Mouse (Mus musculus): Measurements from ENCODE around the gene Nae1. TPM values are rescaled to one million over a fixed set of nuclear protein-coding genes. Genes with fewer than 3 reads are reported as not detected.

Gene Nae1
- polyA plus RNA-seq, 1 experiment from 2014 or later = 119 TPM

DNA sequence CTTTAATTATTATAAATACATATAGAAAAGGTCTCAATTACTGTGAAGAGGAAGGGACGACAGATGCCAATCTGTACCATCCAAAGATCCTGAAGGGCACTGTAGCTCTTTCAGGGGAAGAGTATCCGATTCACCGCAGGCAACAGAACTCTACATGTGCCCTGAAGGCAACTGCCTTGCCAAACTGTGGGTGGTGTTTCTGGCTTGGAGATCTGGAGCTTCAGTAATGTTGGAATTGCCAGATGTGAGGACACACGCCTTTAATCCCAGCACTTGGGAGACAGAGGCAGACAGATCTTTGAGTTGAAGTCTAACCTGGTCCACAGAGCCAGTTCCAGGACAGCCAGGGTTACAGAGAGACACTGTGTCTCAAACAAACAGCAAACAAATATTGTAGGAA, 4.5 kb upstream of the Nae1 start:
- ATAC-seq (ENCODE audit: insufficient read depth, low FRiP score, low TSS enrichment) (no peak), DNase-seq (ENCODE audit: low spot score) (no peak)
- Histone ChIP-seq H3K36me3 (ENCODE audit: control insufficient read depth, insufficient read depth, low read length) (no peaks in the 10 kb centered on the region), H3K27me3 (ENCODE audit: control insufficient read depth, insufficient read depth, low read length) (peaks cover 45% of the 10 kb centered on the region), H3K9ac (ENCODE audit: low read length) (no peak overlapping the region), H3K4me2 (ENCODE audit: low read depth) (no peak overlapping the region), H3K4me3 (ENCODE audit: low read depth, low read length) (no peak overlapping the region), H3K27ac (ENCODE audit: low read depth, low read length) (no peak overlapping the region), H3K9me3 (ENCODE audit: control insufficient read depth, low read length) (no peaks in the 10 kb centered on the region), H3K4me1 (ENCODE audit: control insufficient read depth, insufficient read depth, low read length) (peaks cover 6% of the 10 kb centered on the region; the same call in 1 of the 2 replicates)
- WGBS = 79% methylated on average over 4 of the region's 4 CpGs

DNA sequence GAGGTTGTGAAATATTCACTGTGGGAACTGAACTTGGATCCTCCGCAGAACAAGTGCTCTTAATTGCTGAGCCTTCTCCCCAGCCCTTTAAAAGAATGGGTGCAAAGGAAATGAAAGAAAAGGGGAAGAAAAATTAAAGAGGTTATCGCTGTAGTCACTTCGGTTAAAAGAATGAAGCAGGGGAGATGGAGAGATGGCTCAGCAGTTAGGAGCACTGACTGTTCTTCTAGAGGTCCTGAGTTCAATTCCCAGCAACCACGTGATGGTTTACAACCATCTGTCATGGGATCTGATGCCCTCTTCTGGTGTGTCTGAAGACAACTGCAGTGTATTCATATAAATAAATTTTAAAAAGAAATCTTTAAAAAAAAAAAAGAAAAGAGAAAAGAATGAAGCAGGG, 1.6 kb upstream of the Nae1 start:
- DNase-seq (ENCODE audit: low spot score) = no peak
- H3K27me3 ChIP-seq (ENCODE audit: control insufficient read depth, insufficient read depth, low read length) = peaks cover 18% of the 10 kb centered on the region
- H3K4me1 ChIP-seq (ENCODE audit: control insufficient read depth, insufficient read depth, low read length) = peaks cover 9% of the 10 kb centered on the region
- WGBS = 83% methylated on average over 4 of the region's 4 CpGs
- no peak overlapping the region for H3K4me3 ChIP-seq (ENCODE audit: low read depth, low read length)
- ATAC-seq (ENCODE audit: insufficient read depth, low FRiP score, low TSS enrichment) = no peak
- no peaks in the 10 kb centered on the region for H3K36me3 ChIP-seq (ENCODE audit: control insufficient read depth, insufficient read depth, low read length)
- no peak overlapping the region for H3K4me2 ChIP-seq (ENCODE audit: low read depth)
- H3K27ac ChIP-seq (ENCODE audit: low read depth, low read length) = no peak overlapping the region
- H3K9ac ChIP-seq (ENCODE audit: low read length) = no peak overlapping the region
- H3K9me3 ChIP-seq (ENCODE audit: control insufficient read depth, low read length) = no peaks in the 10 kb centered on the region

GRCm38 (mm10) chr8:104535378-104535777, 941 bp upstream of the Nae1 start:
- WGBS = 30% methylated on average over 7 of the region's 7 CpGs
- Histone ChIP-seq H3K4me1 (ENCODE audit: control insufficient read depth, insufficient read depth, low read length) (peaks cover 9% of the 10 kb centered on the region), H3K27ac (ENCODE audit: low read depth, low read length) (no peak overlapping the region), H3K9ac (ENCODE audit: low read length) (no peak overlapping the region), H3K9me3 (ENCODE audit: control insufficient read depth, low read length) (no peaks in the 10 kb centered on the region), H3K27me3 (ENCODE audit: control insufficient read depth, insufficient read depth, low read length) (peaks cover 12% of the 10 kb centered on the region), H3K36me3 (ENCODE audit: control insufficient read depth, insufficient read depth, low read length) (no peaks in the 10 kb centered on the region), H3K4me2 (ENCODE audit: low read depth) (peak overlapping the region; percentile 59; the same call in 1 of the 2 replicates), H3K4me3 (ENCODE audit: low read depth, low read length) (no peak overlapping the region)
- DNase-seq (ENCODE audit: low spot score) = no peak
- ATAC-seq (ENCODE audit: insufficient read depth, low FRiP score, low TSS enrichment) = no peak

DNA sequence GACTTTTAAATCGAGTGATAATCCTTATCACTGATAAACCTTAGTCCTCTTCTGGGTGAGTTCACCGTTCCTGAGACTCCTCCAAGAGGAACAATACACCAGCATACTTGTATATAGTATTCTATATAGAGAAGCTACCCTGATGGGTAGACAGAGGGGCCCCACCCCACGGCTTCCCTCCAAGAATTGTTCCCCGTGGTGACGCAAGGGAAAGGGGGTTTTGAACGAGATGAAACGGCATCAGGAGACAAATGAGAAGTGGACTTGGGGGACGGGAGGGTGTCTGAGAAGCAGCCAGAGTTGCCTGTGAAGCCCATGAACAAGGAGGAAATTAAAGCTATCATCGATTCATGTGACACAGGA, 323 bp upstream of the Nae1 start:
- H3K9me3 ChIP-seq (ENCODE audit: control insufficient read depth, low read length) = no peaks in the 10 kb centered on the region

GRCm38 (mm10) chr8:104533551-104533950, 886 bp downstream of the Nae1 start:
- ATAC-seq (ENCODE audit: insufficient read depth, low FRiP score, low TSS enrichment) (no peak), DNase-seq (ENCODE audit: low spot score) (no peak)
- WGBS = 25% methylated on average over 7 of the region's 7 CpGs
- no peaks in the 10 kb centered on the region for H3K36me3 ChIP-seq (ENCODE audit: control insufficient read depth, insufficient read depth, low read length)
- peaks cover 9% of the 10 kb centered on the region for H3K4me1 ChIP-seq (ENCODE audit: control insufficient read depth, insufficient read depth, low read length)
- H3K27ac ChIP-seq (ENCODE audit: low read depth, low read length) = no peak overlapping the region
- peak overlapping the region; percentile 95; the same call in 1 of the 2 replicates for H3K9ac ChIP-seq (ENCODE audit: low read length)
- H3K4me2 ChIP-seq (ENCODE audit: low read depth) = peak overlapping the region; percentile 50
- H3K4me3 ChIP-seq (ENCODE audit: low read depth, low read length) = peak overlapping the region; percentile 88
- H3K9me3 ChIP-seq (ENCODE audit: control insufficient read depth, low read length) = no peaks in the 10 kb centered on the region
- H3K27me3 ChIP-seq (ENCODE audit: control insufficient read depth, insufficient read depth, low read length) = no peaks in the 10 kb centered on the region

More for the DNA sequence above, 323 bp upstream of the Nae1 start:
- DNase-seq (ENCODE audit: low spot score) = no peak
- Histone ChIP-seq H3K4me2 (ENCODE audit: low read depth) (peak overlapping the region; percentile 59), H3K36me3 (ENCODE audit: control insufficient read depth, insufficient read depth, low read length) (no peaks in the 10 kb centered on the region), H3K4me3 (ENCODE audit: low read depth, low read length) (peak overlapping the region; percentile 88), H3K4me1 (ENCODE audit: control insufficient read depth, insufficient read depth, low read length) (peaks cover 9% of the 10 kb centered on the region), H3K27me3 (ENCODE audit: control insufficient read depth, insufficient read depth, low read length) (peaks cover 6% of the 10 kb centered on the region), H3K9ac (ENCODE audit: low read length) (peak overlapping the region; percentile 95), H3K27ac (ENCODE audit: low read depth, low read length) (no peak overlapping the region)
- WGBS = 14% methylated on average over 9 of the region's 9 CpGs
- ATAC-seq (ENCODE audit: insufficient read depth, low FRiP score, low TSS enrichment) = no peak; the same call in 1 of the 2 replicates

DNA sequence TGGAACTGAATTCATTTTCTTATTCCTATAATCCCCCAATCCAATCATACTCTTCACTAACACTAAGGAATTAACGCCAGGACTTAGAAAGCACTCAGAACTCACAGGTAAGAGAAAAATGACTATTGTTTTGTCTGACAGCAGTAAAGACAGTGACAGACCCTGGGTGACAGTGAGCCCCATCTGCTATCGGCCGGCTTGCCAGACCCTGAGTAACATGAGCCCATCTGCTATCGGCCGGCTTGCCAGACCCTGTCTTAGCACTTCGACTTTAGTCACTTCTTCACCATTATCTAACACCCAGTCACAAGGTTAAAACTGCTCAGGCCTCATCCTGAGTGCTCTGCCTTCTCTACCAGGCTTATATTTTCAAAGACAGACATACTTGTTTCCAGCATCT, 4.8 kb downstream of the Nae1 start:
- Histone ChIP-seq H3K27me3 (ENCODE audit: control insufficient read depth, insufficient read depth, low read length) (no peaks in the 10 kb centered on the region), H3K4me3 (ENCODE audit: low read depth, low read length) (no peak overlapping the region), H3K9ac (ENCODE audit: low read length) (no peak overlapping the region), H3K4me2 (ENCODE audit: low read depth) (no peak overlapping the region), H3K4me1 (ENCODE audit: control insufficient read depth, insufficient read depth, low read length) (peaks cover 3% of the 10 kb centered on the region), H3K9me3 (ENCODE audit: control insufficient read depth, low read length) (no peaks in the 10 kb centered on the region), H3K27ac (ENCODE audit: low read depth, low read length) (no peak overlapping the region), H3K36me3 (ENCODE audit: control insufficient read depth, insufficient read depth, low read length) (peaks cover 2% of the 10 kb centered on the region; the same call in 1 of the 2 replicates)
- 91% methylated on average over 6 of the region's 6 CpGs for WGBS
- no peak for ATAC-seq (ENCODE audit: insufficient read depth, low FRiP score, low TSS enrichment)
- DNase-seq (ENCODE audit: low spot score) = no peak

GRCm38 (mm10) chr8:104517872-104518271, 16.6 kb downstream of the Nae1 start:
- ATAC-seq (ENCODE audit: insufficient read depth, low FRiP score, low TSS enrichment) (no peak), DNase-seq (ENCODE audit: low spot score) (no peak)
- no peak overlapping the region for H3K4me2 ChIP-seq (ENCODE audit: low read depth)
- H3K9ac ChIP-seq (ENCODE audit: low read length) = no peak overlapping the region
- no peaks in the 10 kb centered on the region for H3K27me3 ChIP-seq (ENCODE audit: control insufficient read depth, insufficient read depth, low read length)
- 84% methylated on average over 5 of the region's 5 CpGs for WGBS
- H3K9me3 ChIP-seq (ENCODE audit: control insufficient read depth, low read length) = no peaks in the 10 kb centered on the region
- H3K27ac ChIP-seq (ENCODE audit: low read depth, low read length) = no peak overlapping the region
- H3K4me3 ChIP-seq (ENCODE audit: low read depth, low read length) = no peak overlapping the region
- no peaks in the 10 kb centered on the region for H3K4me1 ChIP-seq (ENCODE audit: control insufficient read depth, insufficient read depth, low read length)
- peaks cover 7% of the 10 kb centered on the region; the same call in 1 of the 2 replicates for H3K36me3 ChIP-seq (ENCODE audit: control insufficient read depth, insufficient read depth, low read length)

GRCm38 (mm10) chr8:104510134-104510533, 24.3 kb downstream of the Nae1 start:
- Histone ChIP-seq H3K9ac (ENCODE audit: low read length) (no peak overlapping the region), H3K9me3 (ENCODE audit: control insufficient read depth, low read length) (no peaks in the 10 kb centered on the region), H3K27me3 (ENCODE audit: control insufficient read depth, insufficient read depth, low read length) (no peaks in the 10 kb centered on the region), H3K4me3 (ENCODE audit: low read depth, low read length) (no peak overlapping the region), H3K4me2 (ENCODE audit: low read depth) (peak overlapping the region; percentile 90; the same call in 1 of the 2 replicates), H3K4me1 (ENCODE audit: control insufficient read depth, insufficient read depth, low read length) (peaks cover 3% of the 10 kb centered on the region; the same call in 1 of the 2 replicates), H3K36me3 (ENCODE audit: control insufficient read depth, insufficient read depth, low read length) (peaks cover 2% of the 10 kb centered on the region; the same call in 1 of the 2 replicates), H3K27ac (ENCODE audit: low read depth, low read length) (no peak overlapping the region)
- 0 out of 2 replicates have a peak, but pooled peaks have one; percentile 15 for ATAC-seq (ENCODE audit: insufficient read depth, low FRiP score, low TSS enrichment)
- no peak for DNase-seq (ENCODE audit: low spot score)
- WGBS = 73% methylated on average over 3 of the region's 3 CpGs
